Mouse (Mus musculus) ES-Bruce4 (cell line): Measurements from ENCODE around the gene Pnpla8. TPM values are rescaled to one million over a fixed set of nuclear protein-coding genes. Genes with fewer than 3 reads are reported as not detected.
"Not testable (repeated sequence)": the region's sequence is repeated elsewhere in the genome, so short reads cannot be mapped to it uniquely, and the experiment has no call there.

Experiments used
- H3K27ac ChIP-seq: 2 replicates; pipeline ENCODE4 v1.5.1; 2012; ENCODE audit warnings: low read length, inconsistent platforms; ENCODE audit not compliant: insufficient read depth
- H3K27me3 ChIP-seq: 2 replicates; pipeline ENCODE4 v1.6.1; 2012; ENCODE audit warnings: mild to moderate bottlenecking, low read length, inconsistent platforms; ENCODE audit not compliant: control insufficient read depth, poor library complexity, insufficient read depth, severe bottlenecking
- H3K36me3 ChIP-seq: 2 replicates; pipeline ENCODE4 v1.6.1; 2012; ENCODE audit warnings: inconsistent platforms, mild to moderate bottlenecking, low read length, moderate library complexity; ENCODE audit not compliant: control insufficient read depth, poor library complexity, insufficient read depth, severe bottlenecking
- H3K4me1 ChIP-seq: one replicate; pipeline ENCODE4 v1.8.1; 2011; ENCODE audit warnings: low read length; ENCODE audit not compliant: control insufficient read depth, insufficient read depth
- H3K4me3 ChIP-seq: 2 replicates; pipeline ENCODE4 v1.5.1; 2011; ENCODE audit warnings: low read depth, mild to moderate bottlenecking, low read length
- H3K9ac ChIP-seq: 2 replicates; pipeline ENCODE4 v1.6.1; 2012; ENCODE audit warnings: low read depth, mild to moderate bottlenecking, inconsistent platforms; ENCODE audit not compliant: poor library complexity, severe bottlenecking
- H3K9me3 ChIP-seq: replicated peaks from 2 replicates; pipeline ENCODE4 v1.6.1; 2012; ENCODE audit warnings: mild to moderate bottlenecking, low read length, inconsistent platforms; ENCODE audit not compliant: control insufficient read depth, poor library complexity, insufficient read depth, severe bottlenecking
- CTCF ChIP-seq: IDR thresholded peaks from one replicate; pipeline ENCODE4 v1.8.1; 2011; ENCODE audit warnings: low read depth, low read length
- EP300 ChIP-seq: IDR thresholded peaks from 2 replicates; pipeline ENCODE4 v1.6.1; 2011; ENCODE audit warnings: low read depth, low read length; ENCODE audit not compliant: insufficient read depth
- POLR2A ChIP-seq: IDR thresholded peaks from one replicate; pipeline ENCODE4 v1.8.1; 2011; ENCODE audit warnings: low read length; ENCODE audit not compliant: insufficient read depth
- polyA plus RNA-seq: library from polyadenylated mRNA; stranded (reverse); fragments of >200 nt; gene quantifications from 2 replicates; pipeline ENCODE4 v1.2.4, GENCODE M21; 2011; ENCODE audit warnings: low read depth; ENCODE audit not compliant: missing spikeins, insufficient read depth, insufficient read length

Gene Pnpla8
- 66.1 and 69.5 TPM in 2 replicates for polyA plus RNA-seq

GRCm38 (mm10) chr12:44221070-44221469 lies at the start of gene Pnpla8:
Gene Pnpla8, plus strand, starts transcription at chr12:44221370.
- peak within 1 kb of the TSS; percentile 72 for H3K4me3 ChIP-seq
- H3K27ac ChIP-seq, H3K9me3 ChIP-seq, H3K36me3 ChIP-seq, H3K27me3 ChIP-seq, H3K4me1 ChIP-seq: not testable (repeated sequence)
- peak within 1 kb of the TSS; percentile 99 for H3K9ac ChIP-seq

- H3K36me3 ChIP-seq, result no peaks in the 10 kb centered on the region
- H3K9ac ChIP-seq, result no peak overlapping the region
- H3K9me3 ChIP-seq, result no peaks in the 10 kb centered on the region
- no peaks in the 10 kb centered on the region for H3K4me1 ChIP-seq
- H3K27me3 ChIP-seq, result no peaks in the 10 kb centered on the region
- no peak for TF ChIP-seq CTCF
- TF ChIP-seq POLR2A, result no peak
- TF ChIP-seq EP300, result no peak
- no peak overlapping the region for H3K4me3 ChIP-seq
- no peak overlapping the region for H3K27ac ChIP-seq
Observed at GRCm38 (mm10) chr12:44176331-44177037, 44.7 kb upstream of the Pnpla8 start.

- TF ChIP-seq CTCF, result no peak
- TF ChIP-seq EP300, result no peak
- no peak for TF ChIP-seq POLR2A
- Histone ChIP-seq H3K9me3 (no peaks in the 10 kb centered on the region), H3K9ac (no peak overlapping the region), H3K4me1 (no peaks in the 10 kb centered on the region), H3K27me3 (no peaks in the 10 kb centered on the region), H3K4me3 (no peak overlapping the region), H3K36me3 (no peaks in the 10 kb centered on the region), H3K27ac (no peak overlapping the region)
Observed at GRCm38 (mm10) chr12:44177038-44177355, 44.2 kb upstream of the Pnpla8 start.

GRCm38 (mm10) chr12:44181081-44181982 lies 39.8 kb upstream of the Pnpla8 start:
- no peaks in the 10 kb centered on the region for H3K4me1 ChIP-seq
- TF ChIP-seq EP300, result no peak
- no peaks in the 10 kb centered on the region for H3K27me3 ChIP-seq
- no peaks in the 10 kb centered on the region for H3K9me3 ChIP-seq
- H3K36me3 ChIP-seq, result no peaks in the 10 kb centered on the region
- H3K9ac ChIP-seq, result no peak overlapping the region
- no peak overlapping the region for H3K4me3 ChIP-seq
- no peak overlapping the region for H3K27ac ChIP-seq

GRCm38 (mm10) chr12:44197873-44198525 lies 23.2 kb upstream of the Pnpla8 start:
- Histone ChIP-seq H3K36me3 (no peaks in the 10 kb centered on the region), H3K27me3 (no peaks in the 10 kb centered on the region), H3K9me3 (no peaks in the 10 kb centered on the region), H3K9ac (no peak overlapping the region), H3K27ac (no peak overlapping the region), H3K4me3 (no peak overlapping the region), H3K4me1 (no peaks in the 10 kb centered on the region)
- TF ChIP-seq CTCF (no peak), POLR2A (no peak), EP300 (no peak)

GRCm38 (mm10) chr12:44209141-44209823 lies 11.9 kb upstream of the Pnpla8 start:
- H3K27ac ChIP-seq, result no peak overlapping the region
- H3K9ac ChIP-seq, result peak overlapping the region; percentile 89
- peaks cover 9% of the 10 kb centered on the region for H3K36me3 ChIP-seq
- no peaks in the 10 kb centered on the region for H3K27me3 ChIP-seq
- H3K9me3 ChIP-seq, result no peaks in the 10 kb centered on the region
- no peak for TF ChIP-seq EP300
- TF ChIP-seq CTCF, result no peak
- TF ChIP-seq POLR2A, result no peak
- H3K4me3 ChIP-seq, result peak overlapping the region; percentile 84
- H3K4me1 ChIP-seq, result no peaks in the 10 kb centered on the region
